Mouse (Mus musculus) megakaryocyte, embryonic 14.5 days (primary cell): Measurements from ENCODE around the gene Slc25a33.

Source experiments
- FLI1 ChIP-seq: IDR thresholded peaks from 2 replicates; pipeline ENCODE4 v1.6.1; 2012; ENCODE audit warnings: low read length, inconsistent platforms, mixed read lengths
- GATA1 ChIP-seq: IDR thresholded peaks from 3 replicates; pipeline ENCODE4 v1.6.1; 2012; ENCODE audit warnings: mixed read lengths, low read length, inconsistent platforms, borderline replicate concordance

DNA sequence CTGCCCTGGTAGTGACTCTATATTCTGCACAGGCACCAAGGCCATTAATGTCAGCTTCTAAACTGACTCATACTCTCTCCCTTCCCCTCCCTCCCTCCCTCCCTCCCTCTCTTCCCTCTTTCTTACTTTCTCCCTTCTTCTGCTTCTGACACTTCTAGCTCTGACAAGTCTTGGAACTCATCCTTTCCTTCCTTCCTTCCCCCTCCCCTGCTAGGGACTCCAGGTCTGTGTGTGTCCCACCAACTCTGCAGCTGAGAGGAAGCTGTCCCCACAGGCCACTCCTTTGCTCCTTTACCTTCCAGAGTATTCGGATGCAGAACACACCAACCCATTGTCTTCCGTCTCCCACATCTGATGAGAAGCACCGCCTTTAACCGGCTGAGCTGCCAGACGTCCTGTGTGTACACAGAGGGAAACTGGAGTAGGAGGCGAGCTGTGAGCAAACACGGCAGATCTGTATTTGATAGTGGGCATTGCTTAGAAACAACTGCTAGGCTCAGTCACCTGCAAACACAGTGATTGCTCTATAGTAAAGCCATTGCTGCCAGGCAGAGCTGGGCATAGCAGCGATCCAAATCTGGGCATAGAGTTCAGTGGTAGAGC lies 1.8 kb upstream of the Slc25a33 start:
- no peak for TF ChIP-seq FLI1
- no peak for TF ChIP-seq GATA1
